Mouse (Mus musculus): Measurements from ENCODE around the gene Kif3a.

Kif3a gene

GRCm38 (mm10) chr11:53651441-53651840, 84.3 kb downstream of the Kif3a start:
- no peak for DNase-seq (ENCODE audit: low spot score in 2 of 2)
